In genomic region chr3:102099242-102099641, GRCm38 (mm10) we compare ENCODE assay signal across 13 mouse cellular contexts. TPM values are rescaled to one million over a fixed set of nuclear protein-coding genes. Genes with fewer than 3 reads are reported as not detected.
DNase-seq lines count a peak whose midpoint lies in the region; ATAC-seq and TF ChIP-seq lines count a peak whose summit lies in the region.
"Had no signal": no experiment of that assay in that cellular context is flagged by ENCODE, and none has a peak within 500 bp of the region (broad histone marks: within the 10 kb centered on the region; RNA-seq: fewer than 3 reads in every experiment).

No protein-coding gene starts in this region.

- TF ChIP-seq CTCF in lung, postnatal 0 days (IDR thresholded peaks at IDR 0.05), result no peak

- no peak overlapping the region for H3K9ac ChIP-seq in lung, postnatal 0 days (replicated peaks; ENCODE audit: low read depth)
- no peak overlapping the region for H3K9ac ChIP-seq in midbrain, embryonic 14.5 days (replicated peaks; ENCODE audit: low read length)
- H3K9ac ChIP-seq: hindbrain, embryonic 15.5 days; liver, embryonic 13.5 days had no signal

- DNase-seq in embryo, embryonic 10.5 days (ENCODE audit: low spot score), result peak; percentile 20
- DNase-seq in embryo, embryonic 11 days, result peak; percentile 20
- peak; percentile 72 to 81 for DNase-seq in heart, adult 18-20 months
- peak; percentile 80 to 82 for DNase-seq in heart, postnatal 10 days
- DNase-seq in layer of hippocampus, postnatal 25 days (ENCODE audit: extremely low spot score in 1 of 2, low spot score in 1 of 2), result no peak
- DNase-seq in testis, postnatal 10 days (ENCODE audit: low spot score), result no peak
- no peak for DNase-seq in lung, postnatal 0 days (ENCODE audit: low spot score)
- DNase-seq in midbrain, embryonic 14.5 days, result no peak
- DNase-seq: cerebellum, adult 2 months; liver, embryonic 13.5 days had no signal

- TF ChIP-seq EP300 in lung, postnatal 0 days (IDR thresholded peaks at IDR 0.05), result no peak

- no peaks in the 10 kb centered on the region for H3K9me3 ChIP-seq in lung, postnatal 0 days (ENCODE audit: low read length)
- H3K9me3 ChIP-seq in midbrain, embryonic 14.5 days (ENCODE audit: control insufficient read depth, low read length), result no peaks in the 10 kb centered on the region
- H3K9me3 ChIP-seq: hindbrain, embryonic 15.5 days; liver, embryonic 13.5 days had no signal

- no peaks in the 10 kb centered on the region for H3K4me1 ChIP-seq in lung, postnatal 0 days (ENCODE audit: insufficient read depth, low read depth, low read length)
- no peaks in the 10 kb centered on the region for H3K4me1 ChIP-seq in midbrain, embryonic 14.5 days (ENCODE audit: control insufficient read depth, insufficient read depth, low read length)
- H3K4me1 ChIP-seq: hindbrain, embryonic 15.5 days; liver, embryonic 13.5 days had no signal

- no peaks in the 10 kb centered on the region for H3K27me3 ChIP-seq in lung, postnatal 0 days (replicated peaks; ENCODE audit: insufficient read depth, low read length)
- H3K27me3 ChIP-seq in midbrain, embryonic 14.5 days (ENCODE audit: control insufficient read depth, insufficient read depth, low read length), result no peaks in the 10 kb centered on the region
- H3K27me3 ChIP-seq: hindbrain, embryonic 15.5 days; liver, embryonic 13.5 days had no signal

- H3K27ac ChIP-seq in lung, postnatal 0 days (ENCODE audit: low read length), result no peak overlapping the region
- no peak overlapping the region for H3K27ac ChIP-seq in midbrain, embryonic 14.5 days (replicated peaks; ENCODE audit: low read depth, low read length)
- H3K27ac ChIP-seq: hindbrain, embryonic 15.5 days; liver, embryonic 13.5 days; macrophage had no signal

- no peaks in the 10 kb centered on the region for H3K36me3 ChIP-seq in lung, postnatal 0 days (ENCODE audit: insufficient read depth, low read length)
- H3K36me3 ChIP-seq in midbrain, embryonic 14.5 days (ENCODE audit: control insufficient read depth, insufficient read depth, low read length), result no peaks in the 10 kb centered on the region
- H3K36me3 ChIP-seq: hindbrain, embryonic 15.5 days; liver, embryonic 13.5 days had no signal

- ATAC-seq in lung, postnatal 0 days, result no peak
- ATAC-seq in midbrain, embryonic 14.5 days (ENCODE audit: low FRiP score, low TSS enrichment), result no peak

- H3K4me2 ChIP-seq in lung, postnatal 0 days (replicated peaks; ENCODE audit: low read depth, low read length), result no peak overlapping the region
- no peak overlapping the region for H3K4me2 ChIP-seq in midbrain, embryonic 14.5 days (ENCODE audit: low read length)
- H3K4me2 ChIP-seq: hindbrain, embryonic 15.5 days; liver, embryonic 13.5 days had no signal

- intact Hi-C loops in heart, postnatal 10 days (cut with DNase I), result no loop called here

- H3K4me3 ChIP-seq in lung, postnatal 0 days (ENCODE audit: low read depth, low read length), result no peak overlapping the region
- H3K4me3 ChIP-seq in midbrain, embryonic 14.5 days (replicated peaks; ENCODE audit: low read depth, low read length), result no peak overlapping the region
- H3K4me3 ChIP-seq: erythroblast, embryonic 14.5 days; hindbrain, embryonic 15.5 days; liver, embryonic 13.5 days had no signal

- 39% methylated on average over 9 of the region's 10 CpGs for WGBS in lung, postnatal 0 days
- 78% methylated on average over 9 of the region's 10 CpGs for whole genome bisulfite sequencing in midbrain, embryonic 14.5 days

RNA-seq across cellular contexts. Expression of gene Casq2, which starts 13.0 kb away (rescaled TPM):
- total RNA-seq in heart, adult 18-20 months (2021), result 100 to 1,000 TPM; 895 to 982 TPM
- 1,000 to 10,000 TPM; 1,032 to 1,091 TPM for total RNA-seq in heart, postnatal 10 days (2021)
- total RNA-seq in layer of hippocampus, postnatal 25 days (2021), result 1 to 10 TPM in 1 of 2 experiments, under 1 TPM in 1; 0.91 to 1.3 TPM
- polyA plus RNA-seq in lung, postnatal 0 days (2015; fragmentation: Nextera tagmentation; extraction: Ambion mirVana), result 7.0 and 9.0 TPM in 2 replicates
- 0.16 and 0.26 TPM in 2 replicates for polyA plus RNA-seq in midbrain, embryonic 14.5 days (2014; fragmentation: Nextera tagmentation; extraction: Ambion mirVana)
- polyA plus RNA-seq: erythroblast, embryonic 14.5 days; macrophage had no signal

Comparison
In these comparisons a context has a peak if more than half of its experiments do, and no peak if none do; other contexts are left out.
1. DNase-seq: peak in embryo, embryonic 10.5 days (single experiment), embryo, embryonic 11 days (single experiment), heart, adult 18-20 months (2 of 2) and heart, postnatal 10 days (2 of 2); none in layer of hippocampus, postnatal 25 days (0 of 2), testis, postnatal 10 days (single experiment), lung, postnatal 0 days (single experiment) and midbrain, embryonic 14.5 days (single experiment).
2. RNA of gene Casq2, which starts 13.0 kb away (total RNA-seq): 1,032 to 1,091 TPM in heart, postnatal 10 days and 895 to 982 TPM in heart, adult 18-20 months; 0.91 to 1.3 TPM in layer of hippocampus, postnatal 25 days; every median in the first group is over 100 times any median in the second.